Mouse (Mus musculus) forebrain, embryonic 13.5 days (tissue): ENCODE results near the gene Atp5s. TPM values are rescaled to one million over a fixed set of nuclear protein-coding genes. Genes with fewer than 3 reads are reported as not detected.

Source experiments
- ATAC-seq: fragments of 200-750 bp; cut with Nextera tagmentation; 2 replicates; pipeline ENCODE4 v1.8.0; 2017
- H3K27ac ChIP-seq: fragments of 300-500 bp; sonication (generic); 2 replicates; pipeline ENCODE4 v1.5.1; 2015; ENCODE audit warnings: inconsistent platforms, mild to moderate bottlenecking, moderate library complexity
- H3K27me3 ChIP-seq: fragments of 300-500 bp; sonication (generic); 2 replicates; pipeline ENCODE4 v1.6.1; 2015; ENCODE audit warnings: mild to moderate bottlenecking, inconsistent platforms
- H3K36me3 ChIP-seq: fragments of 300-500 bp; sonication (generic); 2 replicates; pipeline ENCODE4 v1.6.1; 2015; ENCODE audit warnings: mild to moderate bottlenecking, inconsistent platforms; ENCODE audit not compliant: poor library complexity, severe bottlenecking
- H3K4me1 ChIP-seq: fragments of 300-500 bp; sonication (generic); 2 replicates; pipeline ENCODE4 v1.6.1; 2015; ENCODE audit warnings: inconsistent platforms
- H3K4me2 ChIP-seq: fragments of 300-500 bp; sonication (generic); 2 replicates; pipeline ENCODE4 v1.6.1; 2015; ENCODE audit warnings: inconsistent platforms, mild to moderate bottlenecking, moderate library complexity
- H3K4me3 ChIP-seq: fragments of 300-500 bp; sonication (generic); 2 replicates; pipeline ENCODE4 v1.5.1; 2015; ENCODE audit warnings: mild to moderate bottlenecking, inconsistent platforms
- H3K9ac ChIP-seq: fragments of 300-500 bp; sonication (generic); 2 replicates; pipeline ENCODE4 v1.6.1; 2015; ENCODE audit warnings: mild to moderate bottlenecking, inconsistent platforms
- H3K9me3 ChIP-seq: fragments of 300-500 bp; sonication (generic); replicated peaks from 2 replicates; pipeline ENCODE4 v1.6.1; 2016; ENCODE audit warnings: inconsistent platforms
- WGBS: fragments of 180-500 bp; shearing (Covaris S2); methylation state at CpG from one replicate; pipeline ENCODE4 v1.1.7; 2015; 5-methylcytosine and 5-hydroxymethylcytosine counted together
- polyA plus RNA-seq: library from polyadenylated mRNA; unstranded; fragments of >200 nt; fragmentation: Nextera tagmentation; extraction: Ambion mirVana; gene quantifications from 2 replicates; pipeline ENCODE4 v1.2.1, GENCODE M21; 2015

Gene Atp5s
- polyA plus RNA-seq, 1 experiment from 2014 or later: 19.5 TPM

DNA sequence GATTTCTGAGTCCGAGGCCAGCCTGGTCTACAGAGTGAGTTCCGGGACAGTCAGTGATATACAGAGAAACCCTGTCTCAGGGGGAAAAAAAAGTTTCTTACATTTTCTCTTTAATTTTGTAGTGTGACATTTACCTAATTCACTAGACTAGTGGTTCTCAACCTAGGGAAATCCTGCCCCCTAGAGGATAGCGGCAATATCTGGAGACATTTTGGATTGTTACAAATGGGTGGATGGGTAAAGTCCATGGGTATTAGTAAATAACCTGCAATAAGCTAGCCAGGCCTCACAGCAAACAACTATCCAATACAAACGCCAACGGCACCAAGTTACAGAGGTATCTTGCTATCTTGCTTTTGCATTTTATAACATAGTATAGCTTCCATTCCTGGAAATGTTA, 28.0 kb upstream of the Atp5s start:
- no peak overlapping the region for H3K9ac ChIP-seq
- no peak for ATAC-seq
- no peak overlapping the region for H3K4me3 ChIP-seq
- no peaks in the 10 kb centered on the region for H3K9me3 ChIP-seq
- no peaks in the 10 kb centered on the region for H3K4me1 ChIP-seq
- H3K4me2 ChIP-seq: no peak overlapping the region
- WGBS: 76% methylated on average over 5 of the region's 5 CpGs
- H3K27ac ChIP-seq: no peak overlapping the region
- H3K36me3 ChIP-seq: peaks cover 8% of the 10 kb centered on the region
- H3K27me3 ChIP-seq: no peaks in the 10 kb centered on the region

DNA sequence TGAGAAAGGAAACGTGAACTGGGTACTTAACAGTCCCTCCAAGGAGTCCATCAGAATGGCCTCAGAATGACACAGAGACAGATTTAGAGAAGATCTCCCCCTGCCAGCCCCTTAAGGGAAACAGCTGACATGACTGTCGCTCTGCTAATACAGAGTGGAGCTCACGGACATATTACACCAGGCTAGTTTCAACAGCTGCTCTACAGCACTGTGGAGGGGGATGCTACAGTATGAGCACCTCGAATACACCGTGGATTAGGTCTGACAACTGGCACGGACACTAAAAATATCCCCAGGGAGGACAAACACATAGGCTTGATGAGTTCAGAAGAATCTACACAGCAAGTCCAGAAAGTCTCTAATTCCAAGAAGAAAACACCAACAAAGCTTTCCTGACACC, 26.4 kb upstream of the Atp5s start:
- no peak overlapping the region for H3K27ac ChIP-seq
- H3K9me3 ChIP-seq: no peaks in the 10 kb centered on the region
- ATAC-seq: no peak
- H3K4me2 ChIP-seq: no peak overlapping the region
- no peaks in the 10 kb centered on the region for H3K4me1 ChIP-seq
- H3K27me3 ChIP-seq: no peaks in the 10 kb centered on the region
- H3K9ac ChIP-seq: no peak overlapping the region
- peaks cover 8% of the 10 kb centered on the region for H3K36me3 ChIP-seq
- 92% methylated on average over 6 of the region's 6 CpGs for WGBS
- H3K4me3 ChIP-seq: no peak overlapping the region

DNA sequence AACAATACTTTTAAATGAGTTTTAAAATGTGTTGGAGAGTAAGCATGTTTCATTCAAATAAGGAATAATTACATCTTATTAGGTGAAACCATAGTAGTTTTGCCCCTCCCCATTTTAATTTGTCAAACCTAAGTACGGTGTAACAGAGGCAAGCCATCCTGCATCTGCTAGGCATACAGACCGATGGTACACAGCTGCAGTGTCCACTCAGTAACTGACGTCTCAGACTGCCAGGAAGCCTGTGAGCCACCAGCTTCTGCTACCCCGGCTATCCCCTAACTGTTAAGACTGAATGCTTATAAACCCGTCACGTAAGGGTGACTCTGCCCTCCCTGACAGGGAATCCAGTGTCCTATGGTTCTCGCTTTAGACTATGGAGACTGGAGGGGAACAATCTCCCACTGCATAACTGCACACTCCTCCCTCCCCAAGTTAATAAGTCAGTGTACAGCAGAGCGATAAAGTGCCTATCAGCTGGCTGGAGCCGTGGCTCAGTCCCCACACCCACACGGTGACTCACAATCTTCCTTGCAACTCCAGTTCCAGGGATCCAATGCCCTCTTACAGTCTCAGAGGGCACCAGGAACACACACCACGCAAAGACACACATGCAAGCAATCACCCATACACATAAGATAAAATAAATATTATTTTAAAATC, 19.8 kb upstream of the Atp5s start:
- Histone ChIP-seq H3K27me3 (no peaks in the 10 kb centered on the region), H3K4me2 (no peak overlapping the region), H3K9ac (no peak overlapping the region), H3K36me3 (no peaks in the 10 kb centered on the region; the same call in 1 of the 2 replicates), H3K4me3 (no peak overlapping the region), H3K9me3 (no peaks in the 10 kb centered on the region), H3K4me1 (no peaks in the 10 kb centered on the region), H3K27ac (no peak overlapping the region)
- ATAC-seq: no peak
- 93% methylated on average over 11 of the region's 11 CpGs for WGBS

GRCm38 (mm10) chr12:69713628-69714027, 11.1 kb upstream of the Atp5s start:
- no peaks in the 10 kb centered on the region for H3K27me3 ChIP-seq
- H3K4me1 ChIP-seq: no peaks in the 10 kb centered on the region
- H3K9ac ChIP-seq: no peak overlapping the region
- H3K36me3 ChIP-seq: peaks cover 20% of the 10 kb centered on the region
- no peak overlapping the region for H3K4me2 ChIP-seq
- H3K27ac ChIP-seq: no peak overlapping the region
- ATAC-seq: no peak
- H3K4me3 ChIP-seq: no peak overlapping the region
- H3K9me3 ChIP-seq: no peaks in the 10 kb centered on the region; the same call in 1 of the 2 replicates

- Histone ChIP-seq H3K9ac (no peak overlapping the region), H3K9me3 (peaks cover 11% of the 10 kb centered on the region), H3K4me3 (no peak overlapping the region), H3K27ac (no peak overlapping the region), H3K36me3 (peaks cover 30% of the 10 kb centered on the region), H3K27me3 (no peaks in the 10 kb centered on the region), H3K4me1 (peaks cover 18% of the 10 kb centered on the region), H3K4me2 (no peak overlapping the region)
- WGBS: 91% methylated on average over 3 of the region's 3 CpGs
- no peak for ATAC-seq
Measured at GRCm38 (mm10) chr12:69722857-69723256, 1.9 kb upstream of the Atp5s start.

DNA sequence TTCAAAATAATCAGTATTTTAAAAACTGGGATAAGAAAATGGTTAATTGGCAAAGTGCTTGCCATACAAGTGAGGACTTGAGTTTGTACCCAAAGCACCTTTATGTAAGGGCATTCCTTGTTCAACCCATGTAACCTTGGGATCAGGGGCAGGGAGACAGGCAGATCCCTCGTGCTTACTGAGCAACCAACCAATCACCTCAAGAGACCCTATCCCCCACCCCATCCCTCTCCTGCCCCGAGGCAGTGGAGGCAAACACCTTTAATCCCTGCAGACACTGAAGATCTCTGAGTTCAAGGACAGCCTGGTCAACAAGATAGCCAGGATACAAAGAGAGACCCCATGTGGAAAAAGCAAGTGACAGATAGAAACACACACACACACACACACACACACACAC, 1.4 kb upstream of the Atp5s start:
- H3K27ac ChIP-seq: no peak overlapping the region
- 60% methylated on average over 2 of the region's 2 CpGs for WGBS
- H3K27me3 ChIP-seq: no peaks in the 10 kb centered on the region
- H3K9ac ChIP-seq: 0 out of 2 replicates have a peak overlapping the region, but pooled peaks have one; percentile 75
- peaks cover 26% of the 10 kb centered on the region for H3K36me3 ChIP-seq
- peaks cover 18% of the 10 kb centered on the region for H3K4me1 ChIP-seq
- peak overlapping the region; percentile 82 for H3K4me2 ChIP-seq
- no peak for ATAC-seq
- H3K9me3 ChIP-seq: peaks cover 11% of the 10 kb centered on the region
- peak overlapping the region; percentile 75; the same call in 1 of the 2 replicates for H3K4me3 ChIP-seq

DNA sequence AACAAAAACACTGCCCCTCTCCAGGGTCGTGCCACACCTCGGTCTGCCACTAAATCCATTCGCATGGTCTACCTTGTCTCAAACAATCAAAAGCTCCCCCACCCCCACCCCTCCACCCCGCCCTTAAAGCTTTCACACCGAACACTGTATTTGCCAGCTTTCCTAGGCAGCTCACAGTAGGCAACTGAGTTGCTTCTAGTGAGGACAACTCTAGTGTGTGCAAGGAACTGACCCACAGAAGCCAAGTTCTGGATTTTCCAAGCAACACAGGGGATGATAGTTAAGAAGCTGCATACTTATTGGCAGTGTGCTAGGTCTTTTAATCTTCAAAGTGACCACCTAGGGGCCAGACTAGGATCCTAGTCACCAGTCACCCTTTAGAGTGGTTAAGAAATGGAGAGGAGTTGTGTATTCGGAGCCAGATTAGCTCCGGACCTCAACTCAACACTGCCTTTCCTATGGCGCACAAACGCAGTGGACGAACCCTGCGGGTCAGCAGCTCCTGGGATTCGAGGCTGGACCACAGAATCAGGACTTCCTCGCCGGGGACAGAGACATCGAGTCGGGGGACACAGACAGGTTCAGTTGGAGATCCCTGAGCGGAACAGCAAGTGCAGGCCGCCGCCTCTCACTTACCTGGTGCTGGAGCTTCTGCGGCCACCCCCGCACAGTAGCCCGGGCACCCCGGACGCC, 586 bp upstream of the Atp5s start:
- H3K9me3 ChIP-seq: peaks cover 7% of the 10 kb centered on the region
- H3K4me2 ChIP-seq: peak overlapping the region; percentile 82
- H3K4me1 ChIP-seq: peaks cover 18% of the 10 kb centered on the region
- peak overlapping the region; percentile 75 for H3K9ac ChIP-seq
- H3K27ac ChIP-seq: no peak overlapping the region
- 2% methylated on average over 24 of the region's 24 CpGs for WGBS
- peak overlapping the region; percentile 75 for H3K4me3 ChIP-seq
- peaks cover 19% of the 10 kb centered on the region for H3K36me3 ChIP-seq
- ATAC-seq: peak; percentile 1; the same call in 1 of the 2 replicates
- no peaks in the 10 kb centered on the region for H3K27me3 ChIP-seq

DNA sequence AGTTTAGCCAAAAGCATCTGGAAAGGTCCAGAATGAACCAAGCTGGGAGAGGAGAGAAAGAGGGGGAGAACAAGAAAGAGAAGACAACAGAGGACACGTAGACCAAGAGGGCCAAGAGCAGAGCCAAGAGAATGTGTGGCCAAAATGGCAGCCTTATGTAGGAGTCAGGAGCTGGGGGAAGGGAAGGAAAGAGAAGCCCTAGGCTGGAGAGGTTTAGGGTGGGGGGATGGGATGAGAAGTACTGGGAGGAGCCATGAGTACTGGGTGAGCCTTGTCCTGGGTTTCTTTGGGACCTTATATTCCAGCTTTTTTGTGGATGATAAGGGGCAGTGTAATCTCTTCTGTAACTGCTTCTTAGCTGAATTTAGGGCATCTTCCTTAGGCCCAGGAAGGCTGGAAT, 4.5 kb downstream of the Atp5s start:
- no peak for ATAC-seq
- Histone ChIP-seq H3K9ac (no peak overlapping the region), H3K27me3 (no peaks in the 10 kb centered on the region), H3K4me3 (no peak overlapping the region), H3K4me1 (peaks cover 8% of the 10 kb centered on the region), H3K4me2 (no peak overlapping the region), H3K27ac (no peak overlapping the region), H3K9me3 (no peaks in the 10 kb centered on the region), H3K36me3 (no peaks in the 10 kb centered on the region)
- 96% methylated on average over 1 of the region's 1 CpGs for WGBS

DNA sequence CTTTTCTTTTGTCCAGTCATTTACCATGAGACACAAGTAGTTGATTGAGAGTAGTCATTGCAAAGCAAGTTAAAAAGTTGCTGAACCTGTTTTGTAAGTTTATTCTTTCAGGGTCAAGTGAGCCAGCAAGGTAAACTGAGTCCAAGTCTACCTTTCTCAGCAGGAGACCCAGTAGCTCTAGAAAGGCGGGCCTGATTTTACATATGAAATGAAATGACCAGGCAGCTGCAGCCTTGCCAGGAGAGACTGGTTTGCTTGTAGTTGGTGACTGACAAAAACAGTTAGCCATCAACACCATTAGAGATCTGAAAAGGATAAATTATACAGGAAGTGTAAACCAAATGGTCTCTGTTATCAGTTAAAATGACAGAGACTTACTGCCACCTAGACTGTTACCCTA, 5.6 kb downstream of the Atp5s start:
- no peak overlapping the region for H3K4me2 ChIP-seq
- H3K36me3 ChIP-seq: no peaks in the 10 kb centered on the region
- peaks cover 4% of the 10 kb centered on the region for H3K4me1 ChIP-seq
- no peaks in the 10 kb centered on the region for H3K27me3 ChIP-seq
- no peak for ATAC-seq
- no peaks in the 10 kb centered on the region for H3K9me3 ChIP-seq
- no peak overlapping the region for H3K27ac ChIP-seq
- WGBS: 74% methylated on average over 1 of the region's 1 CpGs
- H3K9ac ChIP-seq: no peak overlapping the region
- no peak overlapping the region for H3K4me3 ChIP-seq

DNA sequence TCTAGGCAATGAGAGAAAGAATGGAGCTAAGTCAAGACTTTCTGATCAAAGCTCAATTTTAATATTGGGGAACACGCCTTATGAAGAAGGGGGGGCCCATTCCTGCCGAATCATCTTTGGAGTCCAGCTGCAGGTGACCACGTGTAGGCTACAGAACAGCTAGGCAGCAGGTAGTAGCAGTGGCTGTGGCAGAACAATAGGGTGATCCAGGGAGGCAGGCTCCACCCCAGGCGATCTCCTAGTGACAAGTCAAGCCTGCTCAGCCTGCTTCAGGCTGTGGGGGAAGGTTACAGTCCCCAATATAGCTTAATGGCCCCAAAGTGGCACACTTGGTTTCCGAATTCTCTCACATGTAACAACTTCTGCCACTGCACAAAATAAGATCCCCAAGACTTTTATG, 7.5 kb downstream of the Atp5s start:
- H3K36me3 ChIP-seq: no peaks in the 10 kb centered on the region
- ATAC-seq: no peak
- H3K4me3 ChIP-seq: no peak overlapping the region
- H3K9ac ChIP-seq: no peak overlapping the region
- no peaks in the 10 kb centered on the region for H3K9me3 ChIP-seq
- H3K27me3 ChIP-seq: no peaks in the 10 kb centered on the region
- 42% methylated on average over 5 of the region's 5 CpGs for WGBS
- H3K4me1 ChIP-seq: no peaks in the 10 kb centered on the region
- no peak overlapping the region for H3K4me2 ChIP-seq
- no peak overlapping the region for H3K27ac ChIP-seq

DNA sequence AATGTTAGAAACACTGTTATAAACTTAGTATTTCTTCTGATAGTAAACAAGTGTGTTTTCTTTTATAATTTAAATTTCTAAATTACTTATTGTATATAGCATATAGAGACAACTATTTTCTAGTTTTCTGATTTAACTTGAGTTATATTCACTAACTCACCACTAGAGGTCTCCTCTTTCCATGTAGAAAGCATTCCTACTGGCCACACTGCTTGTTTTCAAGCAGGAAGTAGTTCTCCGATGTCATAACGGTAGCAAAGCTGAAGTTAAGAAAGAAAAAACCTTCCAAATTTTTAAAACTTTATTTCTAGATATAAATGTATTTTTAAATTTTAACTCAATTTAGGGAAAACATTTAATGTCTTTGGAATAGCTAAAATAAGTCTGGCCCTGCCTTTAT, 8.8 kb downstream of the Atp5s start:
- Histone ChIP-seq H3K4me3 (no peak overlapping the region), H3K27ac (no peak overlapping the region), H3K9me3 (no peaks in the 10 kb centered on the region), H3K4me1 (no peaks in the 10 kb centered on the region), H3K9ac (no peak overlapping the region), H3K36me3 (no peaks in the 10 kb centered on the region), H3K27me3 (no peaks in the 10 kb centered on the region), H3K4me2 (no peak overlapping the region)
- peak; percentile 61; the same call in 1 of the 2 replicates for ATAC-seq
- WGBS: 9% methylated on average over 2 of the region's 2 CpGs

DNA sequence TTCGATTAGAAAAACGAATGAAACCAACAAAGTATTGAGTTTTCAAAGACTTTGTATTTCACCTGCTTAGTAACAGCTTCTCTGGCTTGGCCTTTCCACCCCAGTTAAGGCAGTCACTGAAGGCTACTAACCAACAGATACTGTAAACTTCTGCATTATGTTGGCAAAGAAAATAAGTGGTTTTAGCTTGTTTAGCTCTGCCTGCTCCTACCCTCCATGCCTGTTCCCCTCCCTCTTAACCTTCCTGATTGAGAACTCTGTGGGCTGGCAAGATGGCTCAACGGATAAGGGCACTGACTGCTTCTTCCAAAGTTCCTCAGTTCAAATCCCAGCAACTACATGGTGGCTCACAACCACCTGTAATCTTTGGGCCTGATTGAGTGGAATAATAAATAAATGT, 9.2 kb downstream of the Atp5s start:
- Histone ChIP-seq H3K9ac (no peak overlapping the region), H3K27ac (no peak overlapping the region), H3K9me3 (no peaks in the 10 kb centered on the region), H3K36me3 (no peaks in the 10 kb centered on the region), H3K27me3 (no peaks in the 10 kb centered on the region), H3K4me2 (no peak overlapping the region), H3K4me1 (no peaks in the 10 kb centered on the region), H3K4me3 (no peak overlapping the region)
- WGBS: 86% methylated on average over 3 of the region's 3 CpGs
- ATAC-seq: no peak

GRCm38 (mm10) chr12:69741965-69742364, 17.2 kb downstream of the Atp5s start:
- WGBS: 87% methylated on average over 5 of the region's 5 CpGs
- no peaks in the 10 kb centered on the region for H3K36me3 ChIP-seq
- no peak overlapping the region for H3K4me3 ChIP-seq
- no peak overlapping the region for H3K9ac ChIP-seq
- no peak overlapping the region for H3K4me2 ChIP-seq
- no peaks in the 10 kb centered on the region for H3K9me3 ChIP-seq
- no peak for ATAC-seq
- no peak overlapping the region for H3K27ac ChIP-seq
- no peaks in the 10 kb centered on the region for H3K4me1 ChIP-seq
- H3K27me3 ChIP-seq: no peaks in the 10 kb centered on the region
